Mouse (Mus musculus): ENCODE data around the gene Gphb5.

Gene Gphb5

GRCm38 (mm10) chr12:75394011-75394773 is 22.4 kb downstream of the Gphb5 start:
- no peak for DNase-seq (ENCODE audit: low spot score in 2 of 2)

DNA sequence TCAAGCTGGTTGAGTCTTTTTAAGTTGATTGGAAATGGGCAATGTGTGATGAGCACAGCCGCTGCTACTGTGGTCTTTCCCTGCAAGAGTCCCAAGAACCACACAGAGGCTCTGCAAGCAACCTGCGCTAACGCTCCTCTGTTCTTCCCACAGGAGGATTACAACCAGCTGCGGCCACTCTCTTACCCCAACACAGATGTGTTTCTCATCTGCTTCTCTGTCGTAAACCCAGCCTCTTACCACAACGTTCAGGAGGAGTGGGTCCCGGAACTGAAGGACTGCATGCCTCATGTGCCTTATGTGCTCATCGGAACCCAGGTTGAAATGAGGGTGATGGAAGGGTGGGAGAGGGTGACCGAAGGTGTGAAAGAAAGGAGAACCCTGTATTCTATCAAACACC is 25.1 kb downstream of the Gphb5 start:
- peak in 1 of 2 experiments; percentile 16 for DNase-seq (ENCODE audit: low spot score in 2 of 2)

DNA sequence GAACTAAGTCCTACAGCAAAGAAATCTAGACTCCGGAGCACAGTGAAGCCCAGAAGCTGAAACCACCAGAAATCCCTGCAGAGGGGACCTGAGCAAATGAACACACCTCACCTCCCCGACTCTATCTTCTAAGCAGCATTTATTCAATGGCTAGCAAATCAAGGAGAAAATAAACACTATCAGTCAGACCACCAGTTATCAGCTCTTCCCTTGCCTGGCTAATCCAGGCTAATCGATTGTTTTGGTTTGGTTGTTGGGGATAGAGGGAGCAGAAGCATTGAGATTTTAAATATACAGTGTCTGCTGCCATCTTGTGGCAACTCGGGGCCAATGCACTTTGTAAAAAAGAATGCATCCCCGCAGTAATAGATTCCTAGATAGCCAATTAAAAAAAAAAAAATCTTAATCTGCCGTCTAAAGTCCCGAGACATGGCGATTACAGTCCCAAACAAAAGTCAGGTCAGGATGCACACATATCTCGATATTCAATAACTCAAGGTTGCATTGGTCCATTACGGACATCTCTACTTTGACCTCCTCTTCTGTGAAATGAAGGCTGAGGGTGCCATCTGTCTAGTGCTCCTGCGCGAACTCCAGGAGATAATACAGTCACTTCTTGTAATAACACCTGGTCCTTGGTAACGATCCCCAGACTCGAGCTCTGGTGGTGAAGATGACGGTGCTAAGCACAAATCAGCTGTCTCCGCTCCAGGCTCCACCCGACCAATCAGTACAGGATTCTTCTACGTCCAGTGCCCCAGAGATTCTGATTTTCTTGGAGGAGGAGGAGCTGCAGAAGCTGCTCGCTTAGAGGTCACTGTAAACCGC is 27.1 kb downstream of the Gphb5 start:
- DNase-seq (ENCODE audit: low spot score in 2 of 2), result peak; percentile 71 to 78

DNA sequence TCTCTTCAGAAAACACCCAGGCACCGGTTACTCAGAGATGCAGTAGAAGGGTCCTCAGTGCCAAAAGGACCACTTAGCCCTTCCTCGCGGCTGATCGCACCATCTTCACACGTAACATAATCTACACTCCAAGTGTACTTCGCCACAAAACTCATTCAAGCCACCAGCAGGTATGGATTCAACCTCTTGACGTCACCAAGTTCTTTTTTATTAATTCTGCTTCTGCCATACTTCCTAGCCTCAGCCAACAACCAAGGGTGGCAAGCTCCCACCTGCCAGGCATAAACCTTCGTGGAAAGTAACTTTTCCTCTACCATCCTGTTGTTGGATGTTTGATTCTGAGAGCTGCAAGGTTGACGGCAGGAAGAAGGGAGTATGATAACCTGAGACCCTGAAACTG is 28.1 kb downstream of the Gphb5 start:
- DNase-seq (ENCODE audit: low spot score in 2 of 2), result peak in 1 of 2 experiments; percentile 11

DNA sequence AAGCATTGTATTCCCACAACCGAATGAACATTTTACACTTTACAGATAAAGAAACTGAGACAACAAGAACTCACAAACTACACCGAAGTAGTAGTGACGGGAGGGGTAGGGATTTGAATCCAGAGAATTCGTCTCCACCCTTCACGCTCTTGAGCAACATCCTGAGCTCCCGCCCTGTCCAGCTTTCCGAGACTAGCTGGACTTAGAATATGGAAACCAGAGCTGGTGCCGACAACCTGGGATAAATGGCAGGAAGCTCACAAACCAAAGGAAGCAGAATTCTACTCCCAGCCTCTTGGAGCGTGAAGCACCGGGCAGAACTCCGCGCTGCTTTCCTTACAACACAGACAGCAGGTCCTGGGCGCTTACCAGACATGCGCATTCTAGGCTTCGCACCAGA is 28.7 kb downstream of the Gphb5 start:
- DNase-seq (ENCODE audit: low spot score in 2 of 2), result peak in 1 of 2 experiments; percentile 26

GRCm38 (mm10) chr12:75387156-75387555 is 29.4 kb downstream of the Gphb5 start:
- DNase-seq (ENCODE audit: low spot score in 2 of 2), result peak in 1 of 2 experiments; percentile 16

- no peak for DNase-seq (ENCODE audit: low spot score in 2 of 2)
Observed at GRCm38 (mm10) chr12:75386731-75387130, 29.9 kb downstream of the Gphb5 start.

- DNase-seq (ENCODE audit: low spot score in 2 of 2), result no peak
Observed at GRCm38 (mm10) chr12:75376126-75376525, 40.5 kb downstream of the Gphb5 start.

GRCm38 (mm10) chr12:75375060-75375459 is 41.5 kb downstream of the Gphb5 start:
- no peak for DNase-seq (ENCODE audit: low spot score in 2 of 2)

DNA sequence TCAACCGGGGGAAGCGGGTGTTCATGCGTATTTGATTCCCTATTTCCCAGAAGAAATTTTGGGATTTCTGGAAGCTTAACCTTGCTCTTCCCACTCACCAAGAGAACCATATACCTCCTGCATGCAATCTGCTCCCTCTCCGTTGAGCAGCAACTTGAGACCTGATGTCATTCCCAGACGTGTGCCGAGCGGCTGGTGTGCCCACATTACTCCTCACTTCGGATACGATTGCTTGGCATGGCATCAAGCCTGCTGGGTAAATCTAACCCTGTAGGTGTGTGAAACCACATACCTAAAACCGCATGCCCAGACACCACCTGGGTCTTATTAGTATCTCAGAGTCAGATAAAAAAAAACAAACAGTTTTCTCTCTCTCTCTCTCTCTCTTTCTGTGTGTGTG is 42.1 kb downstream of the Gphb5 start:
- DNase-seq (ENCODE audit: low spot score in 2 of 2), result no peak

DNA sequence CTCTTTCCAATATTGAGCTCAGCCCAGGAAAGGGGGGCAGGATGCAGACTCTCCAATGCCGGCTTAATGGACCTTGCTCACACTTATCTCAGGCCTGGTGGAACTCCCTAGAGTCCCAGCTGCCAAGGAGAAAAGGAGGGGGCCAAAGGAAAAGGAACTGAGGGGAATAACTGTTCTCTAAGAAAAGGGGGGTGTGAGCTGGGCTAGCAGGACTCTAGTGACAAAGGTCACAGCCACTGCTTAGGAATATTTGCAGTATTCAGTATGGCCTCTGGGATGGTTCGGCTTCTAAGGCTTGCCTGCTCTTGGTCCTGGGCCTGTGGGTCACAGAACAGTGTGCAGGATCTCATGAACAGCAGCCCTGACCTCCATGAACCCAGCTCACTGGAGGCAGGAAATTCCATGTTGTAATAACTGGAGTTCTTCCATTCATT is 47.1 kb downstream of the Gphb5 start:
- no peak for DNase-seq (ENCODE audit: low spot score in 2 of 2)

DNA sequence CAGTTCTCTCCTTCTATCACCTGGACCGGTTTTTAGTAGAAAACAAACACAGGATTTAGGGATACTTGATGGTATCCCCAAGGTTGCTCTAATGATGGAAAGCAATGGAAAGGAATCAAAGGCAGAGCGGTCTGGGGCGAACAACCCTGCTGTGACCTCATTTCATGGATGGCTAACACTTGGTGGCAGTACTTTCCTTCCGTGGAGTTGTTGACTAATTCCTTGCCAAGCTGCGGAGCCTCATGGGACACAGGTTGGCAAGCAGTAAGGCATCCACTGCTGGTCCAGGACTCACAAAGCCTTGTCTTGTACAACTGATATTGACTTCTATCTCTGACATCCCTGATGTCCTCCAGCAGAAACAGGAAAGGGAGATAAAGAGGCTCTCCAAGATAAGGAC is 48.1 kb downstream of the Gphb5 start:
- no peak for DNase-seq (ENCODE audit: low spot score in 2 of 2)

DNA sequence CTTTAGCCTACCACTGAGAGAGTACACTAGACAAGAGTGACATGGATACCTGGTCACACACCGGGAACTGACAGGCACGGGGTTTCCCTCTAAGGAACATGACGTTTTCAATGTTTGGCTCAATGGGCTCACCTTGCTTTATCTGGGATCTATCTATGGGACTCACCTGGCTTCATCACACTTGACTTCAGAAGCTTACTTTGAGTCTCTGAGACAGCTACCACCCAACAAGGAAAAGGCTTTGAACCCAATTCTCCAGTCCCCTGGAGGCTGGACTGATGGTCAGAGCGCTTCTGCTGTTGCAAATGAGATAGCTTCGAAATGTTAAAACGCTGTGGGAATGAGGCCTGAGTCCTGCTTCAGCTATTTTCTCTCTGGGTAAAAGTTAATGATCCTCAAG is 49.2 kb downstream of the Gphb5 start:
- DNase-seq (ENCODE audit: low spot score in 2 of 2), result no peak

DNA sequence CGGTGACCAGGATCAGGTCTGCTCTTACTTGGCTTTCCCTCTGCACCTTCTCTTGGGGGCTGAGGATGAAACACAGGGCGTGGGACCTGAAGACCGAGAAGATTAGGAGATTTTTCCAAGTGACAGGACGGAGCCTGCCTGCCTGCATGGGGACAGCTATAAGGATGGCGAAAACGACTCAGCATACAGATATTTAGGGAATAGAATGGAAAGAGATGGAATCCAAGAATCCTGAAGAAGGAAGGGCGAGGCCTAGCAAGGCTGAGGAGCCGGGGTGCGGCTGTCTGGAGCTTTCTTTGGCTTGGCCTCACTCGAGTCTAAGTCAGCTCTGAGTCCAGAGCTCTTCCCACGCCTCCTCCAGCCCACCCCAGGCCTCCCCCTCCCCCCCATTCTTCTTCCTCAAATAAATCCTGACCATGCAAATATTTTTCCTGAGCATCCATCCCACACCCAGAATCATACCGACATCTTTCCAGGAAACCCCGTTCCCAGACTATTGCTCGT is 50.9 kb downstream of the Gphb5 start:
- DNase-seq (ENCODE audit: low spot score in 2 of 2), result no peak

GRCm38 (mm10) chr12:75364416-75364815 is 52.2 kb downstream of the Gphb5 start:
- DNase-seq (ENCODE audit: low spot score in 2 of 2), result no peak

DNA sequence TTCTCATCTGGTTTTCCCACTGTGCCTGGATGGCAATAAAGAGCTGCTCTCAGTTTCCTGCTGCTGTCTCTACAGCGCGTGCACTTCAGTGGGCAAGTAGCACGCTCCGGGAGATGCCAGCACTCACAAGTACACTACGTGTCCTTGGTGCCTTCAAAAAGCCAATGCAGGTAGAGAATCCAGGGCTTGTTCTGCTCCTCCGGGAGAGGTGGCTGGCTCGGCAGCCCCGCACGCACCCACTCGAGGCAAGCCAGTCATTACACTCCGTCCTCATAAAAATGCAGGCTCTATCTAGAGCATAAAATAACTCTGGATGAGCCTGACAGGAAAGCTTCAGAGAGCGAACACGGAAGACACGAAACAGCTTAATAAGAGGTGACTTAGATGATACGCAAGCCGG is 54.1 kb downstream of the Gphb5 start:
- no peak for DNase-seq (ENCODE audit: low spot score in 2 of 2)
